Mouse (Mus musculus) CH12.LX (cell line): ENCODE measurements around the gene Babam2. TPM values are rescaled to one million over a fixed set of nuclear protein-coding genes. Genes with fewer than 3 reads are reported as not detected.

Experiments used
- DNase-seq: peaks from one replicate; pipeline ENCODE4 v3.0.0-alpha.2; 2013; ENCODE audit errors: extremely low read depth
- H3K27ac ChIP-seq: 2 replicates; pipeline ENCODE4 v1.5.1; 2012; ENCODE audit warnings: low read depth, mild to moderate bottlenecking, control low read depth, moderate library complexity; ENCODE audit not compliant: insufficient read depth
- H3K27me3 ChIP-seq: replicated peaks from 2 replicates; pipeline ENCODE3; 2012; ENCODE audit warnings: inconsistent platforms
- H3K36me3 ChIP-seq, 2 experiments: replicated peaks in 1 of 2; 2 replicates each; pipeline versions ENCODE3 to v1.6.1; 2012; ENCODE audit warnings: inconsistent platforms in 1 of 2, low read length in 1 of 2, mild to moderate bottlenecking in 1 of 2, mixed read lengths in 1 of 2, moderate library complexity in 1 of 2; ENCODE audit not compliant: control insufficient read depth in 1 of 2, insufficient read depth in 1 of 2
- H3K4me1 ChIP-seq, 2 experiments: 2 replicates each; pipeline ENCODE4 v1.6.1; 2012; ENCODE audit warnings: inconsistent platforms in 1 of 2, moderate library complexity in 1 of 2; ENCODE audit not compliant: insufficient read depth in 2 of 2, control insufficient read depth in 1 of 2
- H3K4me2 ChIP-seq: 2 replicates; pipeline ENCODE4 v1.6.1; 2012; ENCODE audit warnings: low read depth, mild to moderate bottlenecking, control low read depth; ENCODE audit not compliant: poor library complexity, insufficient read depth, severe bottlenecking
- H3K4me3 ChIP-seq, 3 experiments: fragments of 150-350 bp in 1 of 3; sonication (generic) in 1 of 3; replicated peaks in 1 of 3; 2 replicates each; pipeline versions ENCODE3 to v1.5.1; 2011 to 2012; ENCODE audit warnings: low read depth in 2 of 3, low read length in 2 of 3, mild to moderate bottlenecking in 2 of 3, moderate library complexity in 2 of 3, control low read depth in 1 of 3, improper control_type of control experiment in 1 of 3, inconsistent platforms in 1 of 3, mixed read lengths in 1 of 3; ENCODE audit not compliant: poor library complexity in 1 of 3
- H3K79me2 ChIP-seq: replicated peaks from 2 replicates; pipeline ENCODE4 v1.6.1; 2012; ENCODE audit warnings: mild to moderate bottlenecking, moderate library complexity; ENCODE audit not compliant: control insufficient read depth, poor library complexity, insufficient read depth, severe bottlenecking; ENCODE audit errors: extremely low read depth
- H3K9ac ChIP-seq: 2 replicates; pipeline ENCODE4 v1.6.1; 2012; ENCODE audit warnings: low read depth, mild to moderate bottlenecking, control low read depth, moderate library complexity; ENCODE audit not compliant: insufficient read depth
- H3K9me3 ChIP-seq: replicated peaks from 2 replicates; pipeline ENCODE3; 2012; ENCODE audit warnings: low read length, inconsistent platforms, mixed read lengths
- BHLHE40 ChIP-seq: IDR thresholded peaks from 2 replicates; pipeline ENCODE4 v1.6.1; 2011; ENCODE audit warnings: mild to moderate bottlenecking, low read depth, low read length, improper control_type of control experiment
- CHD2 ChIP-seq: IDR thresholded peaks from 2 replicates; pipeline ENCODE4 v1.6.1; 2011; ENCODE audit warnings: low read length, improper control_type of control experiment
- CTCF ChIP-seq, 2 experiments: IDR thresholded peaks in 1 of 2; conservative IDR thresholded peaks in 1 of 2; 2 replicates each; pipeline ENCODE4 v1.5.1; 2011 to 2012; ENCODE audit warnings: low read depth in 2 of 2, low read length in 2 of 2, improper control_type of control experiment in 1 of 2, inconsistent platforms in 1 of 2, mild to moderate bottlenecking in 1 of 2, moderate library complexity in 1 of 2
- ETS1 ChIP-seq: conservative IDR thresholded peaks from 2 replicates; pipeline ENCODE4 v1.6.1; 2012; ENCODE audit warnings: low read depth, mild to moderate bottlenecking, inconsistent platforms, low read length, improper control_type of control experiment, moderate library complexity
- HCFC1 ChIP-seq: IDR thresholded peaks from 2 replicates; pipeline ENCODE4 v1.6.1; 2012; ENCODE audit warnings: low read depth, mild to moderate bottlenecking, inconsistent platforms, low read length, improper control_type of control experiment
- JUND ChIP-seq: conservative IDR thresholded peaks from 2 replicates; pipeline ENCODE4 v1.6.1; 2011; ENCODE audit warnings: low read depth, low read length, improper control_type of control experiment
- MAFK ChIP-seq: IDR thresholded peaks from 2 replicates; pipeline ENCODE4 v1.6.1; 2011; ENCODE audit warnings: low read length, improper control_type of control experiment; ENCODE audit not compliant: insufficient replicate concordance
- MAX ChIP-seq: IDR thresholded peaks from 2 replicates; pipeline ENCODE4 v1.6.1; 2011; ENCODE audit warnings: low read length, improper control_type of control experiment
- MAZ ChIP-seq: IDR thresholded peaks from 2 replicates; pipeline ENCODE4 v1.6.1; 2012; ENCODE audit warnings: low read depth, mild to moderate bottlenecking, inconsistent platforms, low read length, improper control_type of control experiment, moderate library complexity
- MXI1 ChIP-seq: IDR thresholded peaks from 2 replicates; pipeline ENCODE4 v1.6.1; 2011; ENCODE audit warnings: mild to moderate bottlenecking, low read depth, low read length, improper control_type of control experiment
- MYC ChIP-seq: IDR thresholded peaks from 2 replicates; pipeline ENCODE4 v1.6.1; 2011; ENCODE audit warnings: low read depth, mild to moderate bottlenecking, improper control_type of control experiment, low read length
- NELFE ChIP-seq: IDR thresholded peaks from 2 replicates; pipeline ENCODE4 v1.6.1; 2011; ENCODE audit warnings: low read depth, low read length, improper control_type of control experiment
- NRF1 ChIP-seq: IDR thresholded peaks from 2 replicates; pipeline ENCODE4 v1.6.1; 2014; ENCODE audit warnings: low read depth, mild to moderate bottlenecking, inconsistent platforms, low read length, improper control_type of control experiment, moderate library complexity
- PAX5 ChIP-seq: IDR thresholded peaks from 2 replicates; pipeline ENCODE4 v1.6.1; 2012; ENCODE audit warnings: low read length, inconsistent platforms, mixed read lengths
- POLR2A ChIP-seq: IDR thresholded peaks from 2 replicates; pipeline ENCODE4 v1.6.1; 2011; ENCODE audit warnings: low read depth, mild to moderate bottlenecking, improper control_type of control experiment, low read length
- POLR2AphosphoS2 ChIP-seq: IDR thresholded peaks from 2 replicates; pipeline ENCODE4 v1.6.1; 2011; ENCODE audit warnings: low read depth, low read length, improper control_type of control experiment
- RAD21 ChIP-seq: IDR thresholded peaks from 2 replicates; pipeline ENCODE4 v1.6.1; 2011; ENCODE audit warnings: low read depth, mild to moderate bottlenecking, low read length, improper control_type of control experiment, moderate library complexity
- RCOR1 ChIP-seq: conservative IDR thresholded peaks from 2 replicates; pipeline ENCODE4 v1.6.1; 2012; ENCODE audit warnings: low read depth, mild to moderate bottlenecking, inconsistent platforms, low read length, improper control_type of control experiment
- SIN3A ChIP-seq: IDR thresholded peaks from 2 replicates; pipeline ENCODE4 v1.6.1; 2012; ENCODE audit warnings: low read length, improper control_type of control experiment, inconsistent platforms
- SMC3 ChIP-seq: IDR thresholded peaks from 2 replicates; pipeline ENCODE4 v1.6.1; 2011; ENCODE audit warnings: low read depth, low read length, improper control_type of control experiment
- USF1 ChIP-seq: IDR thresholded peaks from 2 replicates; pipeline ENCODE4 v1.6.1; 2014; ENCODE audit warnings: low read depth, mild to moderate bottlenecking, inconsistent platforms, low read length, improper control_type of control experiment
- ZC3H11A ChIP-seq: IDR thresholded peaks from 2 replicates; pipeline ENCODE4 v1.6.1; 2012; ENCODE audit warnings: low read depth, mild to moderate bottlenecking, inconsistent platforms, low read length, improper control_type of control experiment
- ZKSCAN1 ChIP-seq: IDR thresholded peaks from 2 replicates; pipeline ENCODE4 v1.6.1; 2012; ENCODE audit warnings: low read depth, inconsistent platforms, low read length, improper control_type of control experiment, borderline replicate concordance
- dilution Hi-C: fragments of 300-500 bp; cut with MboI; formaldehyde crosslinking; loops from 2 replicates; pipeline ENCODE4 v1.14.3; 2020; ENCODE audit warnings: low sequenced_read_pairs; ENCODE audit not compliant: extremely low pct_unique_long_range_greater_than_20kb, extremely low pct_ligation_motif_present
- in situ Hi-C: fragments of 300-500 bp; cut with MboI; formaldehyde crosslinking; loops from 3 replicates; pipeline ENCODE4 v1.14.3; 2019; ENCODE audit warnings: low sequenced_read_pairs, low pct_ligation_motif_present, low pct_unique_long_range_greater_than_20kb, mixed read lengths
- polyA plus RNA-seq: library from polyadenylated mRNA; unstranded; fragments of >175 nt; gene quantifications from 2 replicates; pipeline ENCODE4 v1.2.1, GENCODE M21; 2012; ENCODE audit warnings: low read depth; ENCODE audit not compliant: insufficient read length
- total RNA-seq, 2 experiments: library from RNA; depleted of rRNA; stranded (reverse); fragments of 300-350 nt in 1 of 2; fragments of >200 nt in 1 of 2; gene quantifications; 2 replicates each; pipeline ENCODE4 v1.2.3; 2012 to 2014

The Babam2 gene
- total and polyA plus RNA-seq, 3 experiments: 38.2 to 78.0 (median 39.8) TPM

- no peaks in the 10 kb centered on the region for H3K9me3 ChIP-seq
- dilution Hi-C loops: no loop called here
- DNase-seq: peak; percentile 25
Observed at GRCm38 (mm10) chr5:31709389-31709788, 11.9 kb downstream of the Babam2 start.

GRCm38 (mm10) chr5:31713280-31713711 is 15.8 kb downstream of the Babam2 start:
- no peak overlapping the region for H3K4me3 ChIP-seq
- H3K27ac ChIP-seq: no peak overlapping the region
- DNase-seq: no peak
- H3K36me3 ChIP-seq: peaks cover 0 to 24% of the 10 kb centered on the region in 2 experiments
- no peaks in the 10 kb centered on the region for H3K9me3 ChIP-seq
- H3K9ac ChIP-seq: no peak overlapping the region
- dilution Hi-C loops (no loop called here), in situ Hi-C loops (no loop called here)
- no peaks in the 10 kb centered on the region for H3K27me3 ChIP-seq
- H3K4me1 ChIP-seq: peaks cover 6 to 8% of the 10 kb centered on the region in 2 experiments; a peak in 2 of 4 replicates
- TF ChIP-seq ZKSCAN1 (no peak), MAX (no peak), SMC3 (no peak), JUND (no peak), POLR2AphosphoS2 (no peak), ETS1 (no peak), MAZ (no peak), BHLHE40 (no peak), NRF1 (no peak), CTCF (conservative IDR thresholded peaks at IDR 0.05 in 1 of 2, IDR thresholded peaks at IDR 0.05 in 1 of 2; ENCODE audit: low read depth in 2 of 2, low read length in 2 of 2) (no peak), MYC (no peak), MXI1 (no peak), MAFK (no peak), ZC3H11A (no peak), NELFE (no peak), RCOR1 (no peak), HCFC1 (no peak), SIN3A (no peak), CHD2 (no peak)
- no peak overlapping the region for H3K4me2 ChIP-seq
- H3K79me2 ChIP-seq: no peaks in the 10 kb centered on the region

More at GRCm38 (mm10) chr5:31709389-31709788, 11.9 kb downstream of the Babam2 start:
- Histone ChIP-seq H3K9ac (no peak overlapping the region), H3K4me1 (peaks cover 6 to 8% of the 10 kb centered on the region in 2 experiments; a peak in 2 of 4 replicates), H3K27ac (no peak overlapping the region), H3K4me2 (no peak overlapping the region), H3K27me3 (no peaks in the 10 kb centered on the region), H3K4me3 (no peak overlapping the region), H3K36me3 (peaks cover 6 to 49% of the 10 kb centered on the region in 2 experiments), H3K79me2 (no peaks in the 10 kb centered on the region)
- no peak for TF ChIP-seq POLR2A
- TF ChIP-seq CTCF (conservative IDR thresholded peaks at IDR 0.05 in 1 of 2, IDR thresholded peaks at IDR 0.05 in 1 of 2; ENCODE audit: low read depth in 2 of 2, low read length in 2 of 2): peak in 1 of 2 experiments; percentile 56; a peak in 3 of 4 replicates
- no peak for TF ChIP-seq SIN3A
- peak; percentile 50 for TF ChIP-seq RAD21
- no peak for TF ChIP-seq CHD2
- no peak for TF ChIP-seq PAX5
- no peak for TF ChIP-seq USF1
- TF ChIP-seq SMC3: peak; percentile 53
- in situ Hi-C loops: no loop called here
